Mouse (Mus musculus): ENCODE measurements around the gene 0610010K14Rik.

GRCm38 (mm10) chr11:70214856-70215209 is 22.9 kb downstream of the 0610010K14Rik start:
- TF ChIP-seq CTCF (IDR thresholded peaks at IDR 0.05) (no peak), EP300 (IDR thresholded peaks at IDR 0.05) (no peak)

Data from lung, postnatal 0 days (tissue).